Mouse (Mus musculus) heart, adult 2 months (tissue): ENCODE measurements around the gene Atpif1. TPM values are rescaled to one million over a fixed set of nuclear protein-coding genes. Genes with fewer than 3 reads are reported as not detected.
"Not testable (repeated sequence)": the region's sequence is repeated elsewhere in the genome, so short reads cannot be mapped to it uniquely, and the experiment has no call there.

Source experiments
- DNase-seq, 2 experiments: peaks; one replicate each; pipeline ENCODE4 v3.0.0; 2021
- H3K27ac ChIP-seq: fragments of 200-600 bp; 2 replicates; pipeline ENCODE4 v1.8.1; 2022
- H3K27me3 ChIP-seq: fragments of 200-500 bp; 2 replicates; pipeline ENCODE4 v1.6.1; 2012; ENCODE audit warnings: mild to moderate bottlenecking, low read length, inconsistent platforms, mixed read lengths; ENCODE audit not compliant: control insufficient read depth, insufficient read depth
- H3K36me3 ChIP-seq: fragments of 200-500 bp; 2 replicates; pipeline ENCODE4 v1.6.1; 2012; ENCODE audit warnings: low read length, inconsistent platforms; ENCODE audit not compliant: control insufficient read depth, insufficient read depth
- H3K4me1 ChIP-seq: fragments of 200-500 bp; 2 replicates; pipeline ENCODE4 v1.6.1; 2011; ENCODE audit warnings: low read length; ENCODE audit not compliant: control insufficient read depth, insufficient read depth
- H3K4me3 ChIP-seq: fragments of 200-600 bp; 2 replicates; pipeline ENCODE4 v1.8.1; 2022
- H3K79me2 ChIP-seq: fragments of 200-500 bp; replicated peaks from 2 replicates; pipeline ENCODE4 v1.6.1; 2012; ENCODE audit warnings: mild to moderate bottlenecking, inconsistent platforms, low read length, moderate library complexity, mixed read lengths; ENCODE audit not compliant: control insufficient read depth, insufficient read depth
- H3K9ac ChIP-seq: fragments of 200-500 bp; 2 replicates; pipeline ENCODE4 v1.6.1; 2012; ENCODE audit warnings: low read depth, mild to moderate bottlenecking, control low read depth, inconsistent platforms, low read length, mixed read lengths
- CTCF ChIP-seq: fragments of 200-600 bp; IDR thresholded peaks from 2 replicates; pipeline ENCODE4 v1.8.1; 2022; ENCODE audit warnings: antibody characterized with exemption, mild to moderate bottlenecking, moderate library complexity
- EP300 ChIP-seq: fragments of 200-500 bp; IDR thresholded peaks from 2 replicates; pipeline ENCODE4 v1.6.1; 2011; ENCODE audit warnings: low read depth, low read length, control low read depth; ENCODE audit not compliant: insufficient read depth
- POLR2A ChIP-seq: fragments of 200-500 bp; IDR thresholded peaks from 2 replicates; pipeline ENCODE4 v1.6.1; 2011; ENCODE audit warnings: mild to moderate bottlenecking, low read depth, low read length, control low read depth; ENCODE audit not compliant: insufficient read depth
- WGBS: fragments of 180-500 bp; shearing (Covaris S2); methylation state at CpG from one replicate; pipeline ENCODE4 v1.1.7; 2018; 5-methylcytosine and 5-hydroxymethylcytosine counted together
- intact Hi-C: fragments of 180-260 bp; cut with DNase I; formaldehyde crosslinking; loops from one replicate; pipeline ENCODE4 v1.15.1; 2025
- polyA plus RNA-seq: library from polyadenylated mRNA; depleted of rRNA; stranded (reverse); fragments of >200 nt; gene quantifications from 2 replicates; pipeline ENCODE4 v1.2.3, GENCODE M21; 2012
- total RNA-seq, 2 experiments: library from RNA; stranded (reverse); gene quantifications; 2 replicates each; pipeline ENCODE4 v1.2.3; 2021

Gene Atpif1
- total and polyA plus RNA-seq, 3 experiments: 146 to 299 (median 287) TPM

- no peaks in the 10 kb centered on the region for H3K27me3 ChIP-seq
- no peak overlapping the region for H3K4me3 ChIP-seq
- peak in 1 of 2 experiments; percentile 50 for DNase-seq
- intact Hi-C loops: no loop called here
- H3K36me3 ChIP-seq: no peaks in the 10 kb centered on the region
- TF ChIP-seq CTCF (no peak), POLR2A (no peak), EP300 (no peak)
- no peaks in the 10 kb centered on the region for H3K4me1 ChIP-seq
- H3K79me2 ChIP-seq: no peaks in the 10 kb centered on the region
- no peak overlapping the region for H3K27ac ChIP-seq
- no peak overlapping the region for H3K9ac ChIP-seq
- WGBS: 42% methylated on average over 9 of the region's 9 CpGs
Observed at GRCm38 (mm10) chr4:132567361-132567779, 33.9 kb upstream of the Atpif1 start.

GRCm38 (mm10) chr4:132565089-132565747 is 31.8 kb upstream of the Atpif1 start:
- no peaks in the 10 kb centered on the region for H3K27me3 ChIP-seq
- H3K79me2 ChIP-seq: no peaks in the 10 kb centered on the region
- intact Hi-C loops: no loop called here
- no peak overlapping the region for H3K4me3 ChIP-seq
- H3K4me1 ChIP-seq: no peaks in the 10 kb centered on the region
- 73% methylated on average over 12 of the region's 12 CpGs for WGBS
- TF ChIP-seq CTCF (no peak), EP300 (no peak), POLR2A (no peak)
- H3K36me3 ChIP-seq: no peaks in the 10 kb centered on the region
- no peak for DNase-seq
- H3K9ac ChIP-seq: no peak overlapping the region
- no peak overlapping the region for H3K27ac ChIP-seq

- Histone ChIP-seq H3K27me3 (no peaks in the 10 kb centered on the region), H3K79me2 (no peaks in the 10 kb centered on the region), H3K36me3 (no peaks in the 10 kb centered on the region), H3K4me3 (no peak within 1 kb of the TSS), H3K4me1 (no peaks in the 10 kb centered on the region), H3K27ac (no peak within 1 kb of the TSS), H3K9ac (no peak within 1 kb of the TSS)
- peak; percentile 48 to 73 for DNase-seq
- TF ChIP-seq POLR2A (peak; percentile 55), EP300 (no peak), CTCF (no peak)
- WGBS: 31% methylated on average over 4 of the region's 4 CpGs
- intact Hi-C loops: no loop called here
Observed at GRCm38 (mm10) chr4:132563965-132564364, 30.5 kb upstream of the Atpif1 start, which contains the start of gene Ptafr. Gene Ptafr, plus strand, starts transcription at chr4:132564067.

GRCm38 (mm10) chr4:132563261-132563660 is 29.8 kb upstream of the Atpif1 start:
- Histone ChIP-seq H3K27ac (no peak overlapping the region), H3K27me3 (no peaks in the 10 kb centered on the region), H3K4me1 (no peaks in the 10 kb centered on the region), H3K36me3 (no peaks in the 10 kb centered on the region), H3K4me3 (no peak overlapping the region), H3K79me2 (no peaks in the 10 kb centered on the region), H3K9ac (no peak overlapping the region)
- TF ChIP-seq EP300 (no peak), CTCF (no peak), POLR2A (no peak)
- intact Hi-C loops: no loop called here
- DNase-seq: no peak
- 60% methylated on average over 3 of the region's 3 CpGs for WGBS

GRCm38 (mm10) chr4:132555550-132555949 is 22.1 kb upstream of the Atpif1 start:
- H3K27ac ChIP-seq, H3K27me3 ChIP-seq, intact Hi-C loops, H3K4me3 ChIP-seq, DNase-seq, H3K79me2 ChIP-seq, H3K36me3 ChIP-seq, H3K9ac ChIP-seq, H3K4me1 ChIP-seq: not testable (repeated sequence)
- WGBS: 81% methylated on average over 7 of the region's 7 CpGs

DNA sequence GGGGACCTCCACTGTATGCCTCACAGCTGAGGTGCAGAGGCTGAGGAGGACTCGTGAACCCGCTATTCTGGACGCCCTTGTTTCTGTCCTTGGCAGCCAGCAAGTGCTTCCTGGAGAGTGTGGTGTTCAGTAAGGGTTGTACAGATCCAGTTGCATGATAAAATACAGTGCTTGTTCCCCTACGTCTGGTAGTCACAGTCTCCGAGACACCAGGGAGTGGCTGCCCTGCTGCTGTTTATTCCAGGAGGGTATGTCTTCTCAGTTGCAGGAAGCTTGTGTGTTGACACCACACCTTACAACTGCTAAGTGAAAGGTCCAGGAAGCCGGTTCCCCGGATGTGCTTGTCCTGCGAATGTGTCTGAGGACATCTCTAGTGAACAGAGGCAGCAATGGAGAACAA is 21.2 kb upstream of the Atpif1 start:
- no peak overlapping the region for H3K9ac ChIP-seq
- H3K4me1 ChIP-seq: peaks cover 4% of the 10 kb centered on the region; the same call in 1 of the 2 replicates
- H3K27ac ChIP-seq: no peak overlapping the region
- intact Hi-C loops: no loop called here
- DNase-seq: no peak
- H3K79me2 ChIP-seq: no peaks in the 10 kb centered on the region
- TF ChIP-seq CTCF: no peak
- TF ChIP-seq POLR2A: no peak
- TF ChIP-seq EP300: no peak
- H3K4me3 ChIP-seq: no peak overlapping the region
- H3K36me3 ChIP-seq: no peaks in the 10 kb centered on the region
- no peaks in the 10 kb centered on the region for H3K27me3 ChIP-seq
- WGBS: 23% methylated on average over 8 of the region's 8 CpGs
